Mouse (Mus musculus) cortical plate, adult 2 months (tissue): ENCODE results near the gene Myom1.

Experiments
- CTCF ChIP-seq: fragments of 200-500 bp; IDR thresholded peaks from 2 replicates; pipeline ENCODE4 v1.5.1; 2011; ENCODE audit warnings: mild to moderate bottlenecking, control low read depth, low read length; ENCODE audit not compliant: insufficient read depth; ENCODE audit errors: extremely low read depth
- POLR2A ChIP-seq: fragments of 200-500 bp; IDR thresholded peaks from 2 replicates; pipeline ENCODE4 v1.6.1; 2011; ENCODE audit warnings: mild to moderate bottlenecking, low read length, control low read depth; ENCODE audit not compliant: insufficient read depth; ENCODE audit errors: extremely low read depth

- no peak for TF ChIP-seq CTCF
- TF ChIP-seq POLR2A: no peak
These were observed 9.7 kb downstream of the Myom1 start for GRCm38 (mm10) chr17:71011931-71012662.
